Mouse (Mus musculus): Measurements from ENCODE around the gene Ptpra.

DNA sequence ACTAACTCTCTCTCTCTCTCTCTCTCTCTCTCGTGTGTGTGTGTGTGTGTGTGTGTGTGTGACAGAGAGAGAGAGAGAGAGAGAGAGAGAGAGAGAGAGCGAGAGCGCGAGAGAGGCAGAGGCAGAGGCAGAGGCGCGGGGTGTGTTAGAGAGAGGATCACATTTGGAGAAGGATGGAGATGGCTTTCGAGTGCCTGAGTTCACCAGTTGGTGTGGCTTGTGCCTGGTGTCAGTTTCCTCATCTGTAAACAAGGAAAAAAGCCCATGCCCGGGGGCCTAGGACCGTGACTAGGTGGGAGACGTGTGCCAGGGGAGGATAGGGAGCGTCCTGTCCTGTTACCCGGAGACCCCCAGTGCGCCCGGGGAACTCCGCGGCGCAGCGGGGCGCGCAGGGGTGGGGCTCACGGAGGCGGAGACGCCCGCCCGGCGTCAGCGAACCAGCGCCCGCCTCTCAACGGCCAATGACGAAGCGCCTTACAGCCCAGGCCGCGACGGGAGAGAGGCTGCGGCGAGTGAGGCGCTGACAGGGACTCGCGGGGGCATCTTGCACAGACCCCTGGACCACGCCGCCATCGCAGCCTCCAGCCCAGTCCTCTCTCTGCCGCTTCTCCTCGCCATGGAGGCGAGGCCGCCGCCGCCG, at the start of gene Ptpra:
- TF ChIP-seq EP300 (IDR thresholded peaks at IDR 0.05; ENCODE audit: low read depth) (no peak), CTCF (IDR thresholded peaks at IDR 0.05; ENCODE audit: low read depth) (no peak)
